Mouse (Mus musculus) neural tube, embryonic 14.5 days (tissue): Measurements from ENCODE around the gene Kif1a. TPM values are rescaled to one million over a fixed set of nuclear protein-coding genes. Genes with fewer than 3 reads are reported as not detected.

Source experiments
- ATAC-seq: fragments of 200-750 bp; cut with Nextera tagmentation; 2 replicates; pipeline ENCODE4 v1.8.0; 2017; ENCODE audit warnings: low read depth, mild to moderate bottlenecking, moderate TSS enrichment, moderate library complexity
- H3K27ac ChIP-seq: fragments of 300-500 bp; sonication (generic); 2 replicates; pipeline ENCODE4 v1.5.1; 2014; ENCODE audit warnings: low read depth, mild to moderate bottlenecking, control low read depth, low read length, moderate library complexity, mixed read lengths
- H3K27me3 ChIP-seq: fragments of 300-500 bp; sonication (generic); 2 replicates; pipeline ENCODE4 v1.6.1; 2014; ENCODE audit warnings: low read length; ENCODE audit not compliant: control insufficient read depth, insufficient read depth
- H3K36me3 ChIP-seq: fragments of 300-500 bp; sonication (generic); 2 replicates; pipeline ENCODE4 v1.6.1; 2014; ENCODE audit warnings: low read length, mixed read lengths; ENCODE audit not compliant: control insufficient read depth, insufficient read depth
- H3K4me1 ChIP-seq: fragments of 300-500 bp; sonication (generic); 2 replicates; pipeline ENCODE4 v1.6.1; 2014; ENCODE audit warnings: low read length; ENCODE audit not compliant: control insufficient read depth, insufficient read depth
- H3K4me2 ChIP-seq: fragments of 300-500 bp; sonication (generic); 2 replicates; pipeline ENCODE4 v1.6.1; 2014; ENCODE audit warnings: mild to moderate bottlenecking, low read depth, low read length, control low read depth
- H3K4me3 ChIP-seq: fragments of 300-500 bp; sonication (generic); 2 replicates; pipeline ENCODE4 v1.5.1; 2014; ENCODE audit warnings: low read depth, low read length, control low read depth, mixed read lengths
- H3K9ac ChIP-seq: fragments of 300-500 bp; sonication (generic); replicated peaks from 2 replicates; pipeline ENCODE4 v1.6.1; 2014; ENCODE audit warnings: low read depth, mild to moderate bottlenecking, control low read depth, low read length, mixed read lengths
- H3K9me3 ChIP-seq: fragments of 300-500 bp; sonication (generic); 2 replicates; pipeline ENCODE4 v1.6.1; 2016; ENCODE audit warnings: low read length; ENCODE audit not compliant: control insufficient read depth
- WGBS: fragments of 180-500 bp; shearing (Covaris S2); extraction: QIAGEN DNeasy Blood & Tissue Kit; methylation state at CpG from one replicate; pipeline ENCODE4 v1.1.7; 2014; 5-methylcytosine and 5-hydroxymethylcytosine counted together
- polyA plus RNA-seq: library from polyadenylated mRNA; unstranded; fragments of >200 nt; fragmentation: Nextera tagmentation; extraction: Ambion mirVana; gene quantifications from 2 replicates; pipeline ENCODE4 v1.2.1, GENCODE M21; 2014

The Kif1a gene
- polyA plus RNA-seq, 1 experiment from 2014 or later, result 438 TPM

DNA sequence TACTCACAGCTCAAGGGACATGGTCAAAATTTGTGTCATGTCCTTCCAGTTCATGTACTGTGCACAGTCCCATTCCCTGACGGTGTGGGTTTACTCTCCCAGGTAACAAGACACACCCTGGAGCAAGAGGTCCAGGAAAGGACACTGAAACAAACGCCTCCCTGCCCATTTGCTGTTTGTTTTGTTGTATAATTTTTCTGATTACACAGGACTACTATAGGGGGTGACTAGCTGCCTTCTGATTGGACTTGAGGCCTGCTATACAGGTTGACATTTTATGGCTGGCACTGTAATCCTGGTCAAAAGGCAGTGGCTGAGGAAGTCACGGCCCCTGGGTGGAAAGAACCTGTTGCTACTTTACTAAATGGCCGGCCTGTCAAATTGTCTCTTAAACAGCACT, 111.9 kb downstream of the Kif1a start:
- H3K9me3 ChIP-seq, result no peaks in the 10 kb centered on the region
- WGBS, result 44% methylated on average over 4 of the region's 4 CpGs

DNA sequence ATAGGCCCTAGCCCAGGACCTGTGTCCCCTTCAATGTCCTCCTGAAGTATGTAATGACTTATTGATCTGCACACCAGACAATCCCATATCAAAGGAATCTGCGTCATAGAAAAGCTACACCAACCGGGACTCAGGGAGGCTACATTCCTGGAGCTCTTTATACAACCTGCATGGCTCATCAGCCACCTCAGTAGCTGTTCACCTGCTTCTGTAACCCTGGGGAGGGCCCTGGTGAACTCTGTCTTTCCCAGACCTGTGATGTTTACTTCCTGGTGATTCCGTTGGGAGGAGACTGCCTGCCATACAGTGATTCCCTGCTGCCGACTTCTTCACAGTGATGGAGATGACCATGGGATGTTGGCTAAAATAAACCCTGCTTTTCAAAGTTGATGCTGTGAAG, 112.9 kb downstream of the Kif1a start:
- no peak for ATAC-seq
- Histone ChIP-seq H3K9me3 (no peaks in the 10 kb centered on the region), H3K4me1 (no peaks in the 10 kb centered on the region), H3K27ac (no peak overlapping the region), H3K9ac (no peak overlapping the region), H3K4me3 (no peak overlapping the region), H3K27me3 (no peaks in the 10 kb centered on the region), H3K36me3 (no peaks in the 10 kb centered on the region), H3K4me2 (no peak overlapping the region)
- 83% methylated on average over 4 of the region's 4 CpGs for WGBS

More for the DNA sequence above, 111.9 kb downstream of the Kif1a start:
- no peaks in the 10 kb centered on the region for H3K36me3 ChIP-seq
- H3K4me2 ChIP-seq, result no peak overlapping the region
- no peak overlapping the region for H3K4me3 ChIP-seq
- no peaks in the 10 kb centered on the region for H3K27me3 ChIP-seq
- no peak overlapping the region for H3K9ac ChIP-seq
- ATAC-seq, result no peak
- no peak overlapping the region for H3K27ac ChIP-seq
- no peaks in the 10 kb centered on the region for H3K4me1 ChIP-seq

DNA sequence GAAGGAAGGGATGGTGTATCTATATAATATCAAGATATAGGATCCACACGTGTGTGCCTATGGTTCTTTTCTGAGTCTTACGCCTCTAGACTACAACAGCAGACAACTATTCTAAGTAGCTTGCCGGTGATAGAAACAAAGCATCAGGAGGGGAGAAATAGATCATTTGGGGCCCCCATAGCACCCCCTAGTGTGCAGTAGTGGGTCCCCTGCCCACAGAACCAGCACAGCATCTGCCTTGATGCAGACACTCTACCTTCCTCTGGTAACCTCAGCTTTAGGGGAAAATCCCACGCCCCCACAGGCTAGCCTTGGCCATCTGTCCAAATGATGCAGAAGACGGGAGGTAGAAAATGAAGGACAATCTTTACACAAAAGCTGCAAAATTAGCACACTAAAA, 116.8 kb downstream of the Kif1a start:
- Histone ChIP-seq H3K27me3 (no peaks in the 10 kb centered on the region), H3K36me3 (no peaks in the 10 kb centered on the region), H3K4me1 (no peaks in the 10 kb centered on the region), H3K27ac (no peak overlapping the region), H3K4me3 (no peak overlapping the region), H3K4me2 (no peak overlapping the region), H3K9ac (no peak overlapping the region), H3K9me3 (no peaks in the 10 kb centered on the region)
- 90% methylated on average over 5 of the region's 5 CpGs for WGBS
- no peak for ATAC-seq

DNA sequence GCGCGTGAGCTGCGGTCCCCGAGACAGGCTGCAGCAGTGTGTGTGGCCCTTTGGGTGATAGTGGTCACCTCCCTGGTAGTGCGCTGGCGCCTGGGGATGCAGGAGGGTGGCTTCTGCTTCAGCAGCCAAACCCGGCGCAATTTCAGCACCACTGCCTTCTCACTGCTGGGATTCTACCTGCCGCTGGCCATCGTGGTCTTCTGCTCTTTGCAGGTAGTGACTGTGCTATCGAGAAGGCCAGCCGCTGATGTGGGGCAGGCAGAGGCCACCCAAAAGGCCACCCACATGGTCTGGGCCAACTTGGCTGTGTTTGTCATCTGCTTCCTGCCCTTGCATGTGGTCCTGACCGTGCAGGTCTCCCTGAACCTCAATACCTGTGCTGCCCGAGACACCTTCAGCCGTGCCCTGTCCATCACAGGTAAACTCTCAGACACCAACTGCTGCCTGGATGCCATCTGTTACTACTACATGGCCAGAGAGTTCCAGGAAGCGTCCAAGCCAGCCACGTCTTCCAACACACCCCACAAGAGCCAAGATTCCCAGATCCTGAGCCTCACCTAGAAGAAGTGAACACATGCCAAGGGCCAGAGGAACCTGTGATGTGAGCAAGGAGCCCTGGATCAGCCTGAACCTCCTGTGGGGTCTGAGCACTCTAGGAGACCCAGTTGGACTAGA, 118.7 kb downstream of the Kif1a start:
- H3K36me3 ChIP-seq, result no peaks in the 10 kb centered on the region
- H3K27ac ChIP-seq, result no peak overlapping the region
- H3K9ac ChIP-seq, result no peak overlapping the region
- H3K4me1 ChIP-seq, result no peaks in the 10 kb centered on the region
- H3K9me3 ChIP-seq, result no peaks in the 10 kb centered on the region
- no peaks in the 10 kb centered on the region for H3K27me3 ChIP-seq
- WGBS, result 95% methylated on average over 17 of the region's 17 CpGs
- H3K4me3 ChIP-seq, result no peak overlapping the region
- no peak overlapping the region for H3K4me2 ChIP-seq
- no peak for ATAC-seq

DNA sequence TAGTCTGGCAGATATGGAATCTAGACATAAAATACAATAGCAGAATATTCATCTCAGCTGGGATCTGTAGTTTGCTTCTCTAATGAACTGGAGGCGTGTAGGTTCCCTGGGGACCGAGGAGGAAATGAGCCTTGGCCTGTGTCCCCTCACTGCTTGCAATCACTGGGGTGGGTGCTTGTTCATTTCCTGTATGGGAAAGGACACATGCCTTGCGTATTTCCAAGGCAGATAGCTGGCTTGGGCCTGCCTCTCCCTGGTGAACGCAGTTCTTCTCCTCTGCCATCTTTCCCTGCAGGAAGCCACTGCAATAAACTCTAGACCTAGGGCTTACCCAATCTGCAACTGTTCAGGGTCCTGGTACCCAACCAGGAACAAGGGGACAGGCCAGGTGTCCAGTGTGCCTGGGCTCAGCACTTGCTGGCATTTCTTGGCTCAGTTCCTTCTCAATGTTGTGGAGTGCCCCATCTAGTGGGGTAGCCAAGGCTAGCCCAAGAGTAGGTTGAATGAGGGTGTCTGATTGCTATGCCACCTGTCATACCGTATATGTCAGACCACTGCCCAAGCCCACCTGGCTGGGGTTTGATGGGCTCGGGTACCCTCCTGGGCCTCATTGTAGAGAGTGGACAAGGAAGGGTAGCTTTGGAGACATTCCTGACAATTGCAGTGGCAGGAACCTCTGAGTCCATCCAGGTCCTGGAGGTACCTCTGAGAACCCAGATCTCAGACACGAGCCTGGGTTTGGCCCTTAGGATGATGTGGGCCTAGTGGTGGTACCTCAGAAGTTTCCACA, 120.5 kb downstream of the Kif1a start:
- Histone ChIP-seq H3K27ac (no peak overlapping the region), H3K9ac (no peak overlapping the region), H3K4me2 (no peak overlapping the region), H3K4me1 (no peaks in the 10 kb centered on the region), H3K4me3 (no peak overlapping the region), H3K9me3 (no peaks in the 10 kb centered on the region), H3K36me3 (no peaks in the 10 kb centered on the region), H3K27me3 (no peaks in the 10 kb centered on the region)
- WGBS, result 79% methylated on average over 7 of the region's 7 CpGs
- no peak for ATAC-seq

DNA sequence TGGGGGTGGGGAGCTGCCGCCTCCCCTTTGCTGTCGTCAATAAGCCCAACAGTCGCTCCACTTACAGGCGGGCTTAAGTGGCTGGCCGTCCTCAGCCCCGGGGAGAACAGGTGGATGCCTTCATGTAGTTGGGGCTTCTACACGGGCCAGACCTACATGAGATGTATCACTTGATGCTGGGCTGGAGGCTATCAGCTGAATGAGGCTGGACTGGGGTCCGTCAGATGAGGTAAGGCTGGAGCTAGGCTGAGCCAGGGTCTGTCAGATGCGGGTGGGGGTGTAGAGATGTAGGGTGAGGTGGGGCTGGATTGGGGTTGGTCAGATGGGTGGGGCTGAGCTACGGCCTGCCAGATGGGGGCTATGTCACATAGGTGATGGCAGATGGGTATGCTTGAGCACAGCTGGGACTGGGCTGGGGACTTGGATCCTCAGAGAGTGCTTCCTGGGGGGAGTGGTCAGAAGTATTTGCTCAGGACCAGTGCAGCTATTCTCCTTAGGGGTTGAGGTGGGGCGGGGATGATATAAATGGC, 122.6 kb downstream of the Kif1a start:
- Histone ChIP-seq H3K27ac (no peak overlapping the region), H3K4me1 (no peaks in the 10 kb centered on the region), H3K9me3 (no peaks in the 10 kb centered on the region), H3K9ac (no peak overlapping the region), H3K36me3 (no peaks in the 10 kb centered on the region), H3K4me3 (no peak overlapping the region), H3K4me2 (no peak overlapping the region), H3K27me3 (no peaks in the 10 kb centered on the region)
- 48% methylated on average over 11 of the region's 11 CpGs for WGBS
- ATAC-seq, result no peak

DNA sequence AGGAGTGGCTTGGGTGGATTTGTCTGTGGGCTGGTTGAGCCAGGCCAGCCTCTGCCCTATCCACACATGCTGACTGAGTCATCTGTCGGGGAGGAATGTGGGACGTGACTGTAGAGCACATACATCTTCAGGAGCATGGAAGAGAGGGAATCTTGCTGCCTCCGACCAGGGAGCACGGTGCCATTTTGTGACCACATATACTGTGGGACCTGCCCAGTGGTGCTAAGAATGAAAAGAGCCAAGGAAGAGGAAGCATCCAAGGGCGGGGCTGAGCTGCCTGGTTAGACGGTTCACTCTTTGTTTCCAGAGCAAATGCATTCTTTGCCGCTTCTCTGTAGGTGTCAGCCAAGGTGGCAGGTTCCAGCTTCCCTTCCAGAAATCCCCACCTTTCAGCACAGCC, 123.1 kb downstream of the Kif1a start:
- ATAC-seq, result no peak
- H3K4me1 ChIP-seq, result no peaks in the 10 kb centered on the region
- H3K27ac ChIP-seq, result no peak overlapping the region
- H3K9ac ChIP-seq, result no peak overlapping the region
- no peak overlapping the region for H3K4me2 ChIP-seq
- no peaks in the 10 kb centered on the region for H3K9me3 ChIP-seq
- H3K4me3 ChIP-seq, result no peak overlapping the region
- no peaks in the 10 kb centered on the region for H3K27me3 ChIP-seq
- no peaks in the 10 kb centered on the region for H3K36me3 ChIP-seq
- WGBS, result 61% methylated on average over 7 of the region's 7 CpGs

DNA sequence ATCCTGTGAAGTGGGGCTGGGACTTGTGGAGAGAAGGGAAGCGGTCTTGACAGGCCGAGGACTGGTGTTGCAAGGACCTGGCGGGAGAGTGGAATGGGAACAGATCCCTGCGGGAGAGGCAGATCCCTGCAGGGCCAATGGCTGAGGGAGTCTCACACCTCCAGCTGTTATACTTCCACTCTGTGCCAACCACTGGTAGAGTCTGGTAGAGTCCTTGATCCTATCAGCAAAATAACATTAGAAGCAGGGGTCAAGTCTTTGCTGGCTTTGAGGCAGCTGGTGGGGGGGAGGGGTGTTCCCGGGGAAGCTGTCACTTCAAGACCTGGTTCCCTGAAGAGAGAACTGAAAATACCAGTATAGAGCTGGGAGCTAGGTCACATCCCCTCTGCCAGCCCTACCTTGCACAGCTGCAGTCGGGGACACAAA, 125.6 kb downstream of the Kif1a start:
- Histone ChIP-seq H3K9me3 (no peaks in the 10 kb centered on the region), H3K36me3 (no peaks in the 10 kb centered on the region), H3K9ac (no peak overlapping the region), H3K27me3 (no peaks in the 10 kb centered on the region), H3K4me1 (no peaks in the 10 kb centered on the region), H3K4me3 (no peak overlapping the region), H3K27ac (no peak overlapping the region), H3K4me2 (no peak overlapping the region)
- ATAC-seq, result no peak
- WGBS, result 61% methylated on average over 6 of the region's 6 CpGs

DNA sequence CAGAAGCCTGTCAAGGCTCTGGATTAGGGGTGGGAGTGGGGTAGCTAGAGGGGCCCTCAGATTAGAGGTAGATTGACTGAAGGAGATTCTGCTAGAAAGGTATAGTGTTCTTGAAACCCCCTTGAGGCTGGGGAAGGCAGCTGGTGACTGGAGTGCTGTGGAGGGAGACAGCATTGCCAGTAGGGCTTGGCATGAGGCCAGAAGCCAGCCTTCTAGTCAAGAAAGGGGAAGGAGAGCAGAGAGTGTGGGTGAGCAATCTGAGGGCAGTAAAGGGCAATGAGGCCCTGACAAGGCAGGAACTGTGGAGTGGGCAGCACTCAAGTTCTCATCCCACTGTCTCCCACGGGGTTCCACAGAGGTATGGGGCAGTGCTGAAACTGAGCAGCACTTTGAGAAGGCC, 128.9 kb downstream of the Kif1a start:
- Histone ChIP-seq H3K27me3 (no peaks in the 10 kb centered on the region), H3K4me2 (no peak overlapping the region), H3K9ac (no peak overlapping the region), H3K36me3 (no peaks in the 10 kb centered on the region), H3K9me3 (no peaks in the 10 kb centered on the region), H3K4me3 (no peak overlapping the region), H3K4me1 (no peaks in the 10 kb centered on the region), H3K27ac (no peak overlapping the region)
- no peak for ATAC-seq
- 69% methylated on average over 1 of the region's 1 CpGs for WGBS
